Mouse (Mus musculus): ENCODE results near the gene Nkrf.
A peak's percentile ranks its signal among the peaks of the same experiment; 100 is the strongest.

The Nkrf gene

DNA sequence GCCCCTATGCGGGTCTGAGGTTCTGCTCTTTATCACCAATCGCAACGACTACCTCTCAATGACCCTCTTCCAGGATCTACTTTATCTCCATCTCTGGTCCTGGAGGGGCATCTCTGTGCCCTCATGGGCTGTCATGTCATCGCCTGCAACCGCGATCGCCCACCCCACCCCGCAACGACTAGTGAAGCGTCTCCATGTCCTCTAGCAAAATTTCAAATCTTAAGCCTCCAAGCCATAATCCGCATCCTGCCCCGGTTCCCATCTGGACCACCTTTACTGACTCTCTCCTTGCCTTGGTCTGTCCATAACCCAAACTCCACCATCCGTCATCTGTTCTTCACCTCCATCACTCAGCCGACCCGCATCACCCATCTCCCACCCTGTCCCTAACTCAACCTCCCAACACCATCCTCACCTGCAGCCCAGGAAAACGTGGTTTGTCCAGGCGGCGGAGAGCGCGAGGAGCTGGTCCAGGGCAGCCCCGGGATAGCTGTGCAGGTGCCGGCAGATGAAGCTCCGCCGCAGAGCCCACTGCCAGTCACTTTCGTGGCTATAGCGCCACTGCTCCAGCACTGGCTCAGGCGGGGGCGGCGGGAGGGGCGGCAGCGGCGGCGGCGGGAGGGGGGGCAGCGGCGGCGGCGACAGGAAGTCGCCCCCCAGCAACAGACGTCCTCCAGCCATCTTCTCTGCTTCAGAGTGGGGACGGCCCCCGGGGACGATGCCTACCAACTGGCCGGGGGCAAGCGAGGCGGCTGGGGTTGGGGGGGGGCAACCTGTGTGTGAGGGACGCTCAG, at the start of gene Nkrf:
TSS of gene Nkrf (minus strand) at position 579 of the 794 bp plus-strand sequence.
- peak; percentile 57 to 70 for DNase-seq

DNA sequence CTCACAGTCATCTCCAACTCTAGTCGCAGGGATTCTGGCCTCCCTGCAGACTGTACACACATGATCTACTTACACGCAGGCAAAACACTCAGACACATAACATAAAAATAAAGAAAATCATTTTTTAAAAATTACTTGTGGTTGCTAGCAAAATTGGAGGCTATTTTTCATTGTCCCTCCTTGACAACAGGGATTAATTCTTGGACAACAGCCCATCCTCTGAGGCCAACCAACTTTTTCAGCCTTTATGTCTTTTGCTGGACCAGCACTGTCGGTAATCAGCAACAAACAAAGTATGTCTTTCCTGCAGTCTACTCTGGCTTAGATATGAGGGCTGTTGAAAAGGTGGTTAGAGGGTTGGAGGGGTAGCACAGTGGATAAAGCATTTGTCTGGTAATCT, 38.4 kb upstream of the Nkrf start:
- no peak for DNase-seq

DNA sequence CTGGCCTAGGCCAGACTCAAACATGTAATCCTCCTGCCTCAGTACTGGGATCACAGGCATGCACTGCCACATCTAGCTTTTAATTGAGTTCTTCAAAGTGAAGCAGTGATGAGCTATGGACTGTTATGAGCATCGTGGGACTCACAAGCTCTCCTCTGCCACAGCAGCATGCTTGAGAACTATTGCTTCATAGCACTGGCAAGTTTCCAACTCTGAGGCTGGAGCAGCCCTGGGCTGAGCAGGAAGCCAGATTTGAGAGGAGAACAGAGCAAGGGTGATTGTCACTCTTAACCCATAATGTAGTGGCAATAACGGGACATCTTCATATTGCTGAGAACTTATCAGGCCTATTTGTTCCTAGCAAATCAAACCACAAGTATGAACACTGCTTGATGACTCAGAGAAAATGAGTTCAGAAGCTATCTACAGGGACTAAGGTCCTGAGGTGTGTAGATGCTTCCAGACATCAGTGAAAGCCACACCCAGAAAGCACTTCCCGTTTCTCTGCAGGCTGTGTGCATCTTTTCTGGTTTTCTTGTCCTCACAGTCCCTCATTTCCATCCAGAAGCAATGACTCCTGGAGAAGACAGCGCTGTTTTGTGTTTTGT, 37.2 kb upstream of the Nkrf start:
- peak; percentile 17 to 28 for DNase-seq

DNA sequence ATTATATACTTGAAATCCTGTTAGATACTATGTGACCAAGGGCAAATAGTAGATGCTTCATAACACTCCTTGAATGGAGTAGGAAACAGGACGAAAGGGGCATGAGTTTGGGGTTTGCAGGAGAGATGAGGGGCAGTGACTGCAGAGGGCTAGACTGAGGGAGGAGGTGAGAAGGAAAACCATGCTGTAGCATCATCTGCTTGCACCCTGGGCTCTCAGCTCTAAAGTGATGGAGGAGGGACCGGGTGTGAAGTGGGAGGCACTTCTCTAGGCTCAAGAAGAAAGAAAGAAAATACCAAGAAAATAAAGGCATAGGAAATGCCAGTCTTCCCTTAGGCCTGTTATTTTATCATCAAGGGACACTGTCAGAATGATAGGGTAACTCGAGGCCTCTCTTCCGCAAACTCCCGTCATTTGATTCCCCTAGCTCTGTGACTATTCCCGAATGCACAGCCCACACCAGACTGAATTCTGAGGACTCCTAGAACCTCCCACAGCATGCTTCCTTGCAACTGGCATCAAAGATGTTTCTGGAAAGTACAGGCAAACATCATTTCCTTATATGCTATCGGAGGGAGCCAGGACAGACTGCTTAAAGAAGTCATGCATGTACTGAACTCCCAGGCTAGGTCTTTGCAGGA, 32.7 kb upstream of the Nkrf start:
- DNase-seq = no peak

DNA sequence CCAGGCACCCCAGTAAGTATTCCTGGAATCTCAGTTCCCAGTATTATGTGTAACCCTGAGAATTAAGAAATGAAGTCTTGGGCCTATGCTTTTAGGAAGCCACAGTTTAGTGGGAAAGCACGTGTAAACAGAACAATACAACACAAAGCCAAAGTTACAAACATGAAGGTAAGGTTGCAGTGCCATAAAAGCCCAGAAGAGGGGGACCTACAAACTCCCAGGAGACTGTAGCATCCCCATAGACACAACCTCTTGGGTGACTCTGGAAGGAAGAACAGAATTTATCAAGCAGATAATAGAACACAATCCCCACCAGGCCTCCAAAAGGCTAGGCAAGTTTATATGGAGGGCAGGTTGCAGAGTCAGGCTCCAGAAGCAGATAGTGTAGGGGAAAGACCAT, 27.9 kb upstream of the Nkrf start:
- peak in 1 of 2 experiments; percentile 14 for DNase-seq

DNA sequence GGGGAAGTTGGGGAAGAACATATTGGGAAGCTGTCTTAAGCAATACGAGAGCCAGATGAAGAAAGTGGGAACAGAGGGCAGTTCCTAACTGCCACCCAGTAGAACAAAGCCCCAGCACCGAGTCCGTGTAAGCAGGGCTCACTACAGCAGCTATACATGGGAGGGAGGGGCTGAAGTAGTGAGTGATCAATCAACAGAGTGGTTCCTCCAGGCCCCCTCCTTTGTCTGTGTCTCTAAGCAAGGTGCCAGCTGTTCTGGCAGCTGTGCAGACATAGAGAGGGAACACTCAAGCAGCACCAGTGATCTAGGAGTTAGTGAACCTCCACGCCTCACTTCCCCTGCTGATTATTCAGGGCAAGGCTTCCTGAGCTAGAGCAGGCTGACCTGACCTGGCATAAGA, 27.0 kb upstream of the Nkrf start:
- DNase-seq = no peak

DNA sequence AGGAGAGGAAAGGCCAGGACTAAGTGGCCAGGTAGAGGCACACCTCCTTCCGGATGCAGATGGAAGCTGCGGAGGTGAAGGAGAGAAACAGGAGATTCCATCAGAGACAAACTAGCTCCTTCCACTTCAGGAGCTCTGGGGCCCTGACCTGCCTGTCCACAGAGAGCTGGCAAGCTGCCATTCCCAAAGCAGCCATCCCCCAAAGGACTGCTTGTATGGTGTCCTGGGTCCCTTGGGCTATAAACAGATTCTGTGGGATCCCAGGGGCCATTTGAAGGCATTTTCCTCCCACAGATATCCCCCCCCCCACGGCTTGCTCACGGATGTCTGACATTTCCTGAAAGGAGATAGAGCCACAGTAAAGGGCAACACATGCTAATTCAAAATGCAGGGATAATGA, 26.1 kb upstream of the Nkrf start:
- peak in 1 of 2 experiments; percentile 12 for DNase-seq

DNA sequence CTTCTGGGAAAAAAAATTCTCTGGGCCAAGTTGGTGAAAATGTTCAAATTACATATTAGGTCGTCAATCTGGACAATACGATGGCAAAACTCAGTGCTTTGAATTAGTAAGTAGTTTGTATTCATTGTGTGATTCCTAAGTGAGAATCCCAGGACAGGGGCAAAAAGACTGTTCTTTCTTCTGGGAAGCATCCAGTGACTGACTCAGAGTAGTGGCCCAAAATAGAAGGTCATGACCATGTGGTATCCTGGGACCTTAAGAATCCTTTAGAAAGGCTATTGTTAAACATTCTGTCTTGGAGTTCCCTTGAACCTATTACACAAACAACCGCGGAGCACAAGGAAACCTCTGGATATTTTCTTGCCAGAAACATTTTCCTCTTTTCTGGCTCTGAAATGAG, 18.6 kb upstream of the Nkrf start:
- no peak for DNase-seq

DNA sequence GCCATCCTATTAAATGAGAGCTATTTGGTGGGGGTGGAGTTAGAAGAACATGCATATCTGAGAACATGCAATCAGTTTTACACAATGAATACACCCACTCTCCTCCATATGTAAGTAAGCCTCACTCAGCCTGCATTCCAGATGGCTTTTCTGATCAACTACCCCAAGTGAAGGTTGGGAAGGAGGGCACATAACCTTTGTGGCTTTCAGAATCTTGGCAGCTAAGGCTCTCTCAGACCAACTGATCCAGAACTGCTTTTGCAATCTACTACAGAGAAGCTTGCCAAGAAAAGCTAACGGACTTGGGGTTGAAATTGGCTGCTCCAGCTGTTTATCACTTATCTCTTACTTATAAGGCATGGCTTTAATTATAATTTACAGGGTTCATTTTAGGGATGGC, 15.1 kb upstream of the Nkrf start:
- no peak for DNase-seq

DNA sequence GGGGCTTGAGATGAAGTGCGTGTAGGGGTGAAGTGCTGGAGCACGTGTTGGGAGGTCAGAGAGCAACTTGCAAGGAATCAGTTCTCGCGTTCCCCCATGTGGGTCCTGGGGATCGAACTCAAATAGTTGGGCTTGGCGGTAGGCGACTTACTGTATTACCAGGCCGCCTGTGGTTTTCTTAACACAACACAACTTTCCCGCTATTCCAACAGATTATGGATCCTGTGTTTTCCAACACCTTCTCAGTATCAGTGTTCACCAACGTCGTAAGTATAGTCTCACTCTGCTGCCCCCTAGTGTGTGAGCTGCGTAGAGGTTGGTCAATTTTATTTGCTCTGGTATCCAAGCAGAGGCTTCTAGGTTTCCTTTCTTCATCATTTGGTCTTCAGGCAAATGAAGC, 8.6 kb upstream of the Nkrf start:
- DNase-seq = peak; percentile 47 to 74

DNA sequence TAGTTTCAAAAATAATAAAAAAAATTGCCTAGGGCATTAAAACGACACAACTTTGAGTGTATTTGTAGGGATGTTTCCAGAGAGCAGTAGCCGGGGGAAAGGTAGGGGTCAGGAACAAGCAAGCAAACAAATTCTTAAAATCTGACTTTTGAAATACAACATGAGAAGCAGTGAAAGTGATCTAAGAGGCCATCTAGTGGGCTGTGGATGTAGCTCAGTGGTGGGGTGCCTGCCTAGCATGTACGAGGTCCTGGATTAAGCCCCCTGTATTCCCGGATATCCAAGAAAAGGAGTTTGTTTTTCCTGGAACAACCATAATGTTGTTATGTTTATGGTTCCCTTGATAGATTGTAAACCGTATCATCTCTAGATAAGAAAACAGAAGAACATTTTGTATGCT, 3.8 kb upstream of the Nkrf start:
- no peak for DNase-seq

DNA sequence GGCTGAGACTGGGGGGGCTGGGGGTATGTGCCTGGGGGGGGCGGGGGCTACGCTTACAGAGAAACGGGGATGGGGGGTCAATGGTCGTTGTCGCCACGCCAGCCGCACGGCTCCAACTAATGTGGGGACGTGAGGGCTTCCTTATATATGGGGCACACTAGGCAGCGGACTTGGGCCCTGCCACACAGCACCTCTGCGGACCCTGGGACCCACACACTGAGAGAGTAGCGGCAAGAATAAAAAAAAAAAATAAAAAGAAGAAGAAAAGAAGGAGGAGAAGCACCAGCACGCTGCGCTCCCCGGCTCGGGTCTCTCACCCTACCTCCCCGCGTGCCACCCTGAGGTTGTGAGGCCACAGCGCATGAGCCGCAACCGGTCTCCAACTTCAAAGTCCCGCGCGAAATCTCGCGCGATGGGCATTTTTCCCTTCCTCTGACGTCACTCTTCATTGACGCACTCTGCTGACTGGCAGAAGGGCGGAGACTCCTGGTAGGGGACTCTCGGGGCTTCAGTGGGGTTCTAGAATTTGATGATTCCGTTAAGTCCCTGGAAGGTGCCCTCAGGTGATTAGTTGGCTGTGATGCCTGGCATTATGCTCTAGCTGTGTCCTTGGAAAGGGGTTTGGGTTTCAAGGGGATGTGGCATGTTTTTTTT, 543 bp upstream of the Nkrf start:
- DNase-seq = peak; percentile 93 to 94

DNA sequence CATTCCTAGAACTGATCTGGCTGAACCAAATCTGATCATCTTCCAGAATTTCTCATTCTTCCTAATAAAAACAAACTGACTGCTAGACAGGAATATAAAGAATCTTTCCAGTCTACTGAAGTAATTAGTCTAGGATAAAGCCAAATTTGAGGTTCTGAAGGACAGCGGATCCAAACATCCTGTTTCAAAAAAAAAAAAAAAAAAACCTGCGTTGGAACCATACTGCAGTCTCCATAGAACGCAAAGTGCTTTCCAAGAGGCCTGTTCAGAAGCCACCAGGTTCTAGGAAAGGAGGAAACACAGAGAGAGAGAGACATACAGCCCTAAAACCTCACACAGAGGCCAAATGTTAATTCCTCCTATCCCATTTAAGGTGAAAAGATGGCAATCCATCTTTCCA, 1.0 kb downstream of the Nkrf start:
- no peak for DNase-seq

DNA sequence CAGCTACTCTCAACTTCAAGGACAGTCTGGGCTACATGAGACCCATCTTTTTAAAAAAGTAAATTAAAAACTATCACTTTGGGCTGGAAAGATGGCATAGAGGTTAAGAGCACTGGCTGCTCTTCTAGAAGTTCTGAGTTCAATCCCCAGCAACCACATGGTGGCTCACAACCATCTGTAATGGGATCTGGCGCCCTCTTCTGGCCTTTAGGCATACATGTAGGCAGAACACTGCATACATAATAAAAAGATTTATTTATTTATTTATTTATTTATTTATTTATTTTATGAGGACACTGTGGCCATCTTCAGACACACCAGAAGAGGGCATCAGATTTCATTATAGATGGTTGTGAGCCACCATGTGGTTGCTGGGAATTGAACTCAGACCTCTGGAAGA, 3.8 kb downstream of the Nkrf start:
- peak in 1 of 2 experiments; percentile 17 for DNase-seq

DNA sequence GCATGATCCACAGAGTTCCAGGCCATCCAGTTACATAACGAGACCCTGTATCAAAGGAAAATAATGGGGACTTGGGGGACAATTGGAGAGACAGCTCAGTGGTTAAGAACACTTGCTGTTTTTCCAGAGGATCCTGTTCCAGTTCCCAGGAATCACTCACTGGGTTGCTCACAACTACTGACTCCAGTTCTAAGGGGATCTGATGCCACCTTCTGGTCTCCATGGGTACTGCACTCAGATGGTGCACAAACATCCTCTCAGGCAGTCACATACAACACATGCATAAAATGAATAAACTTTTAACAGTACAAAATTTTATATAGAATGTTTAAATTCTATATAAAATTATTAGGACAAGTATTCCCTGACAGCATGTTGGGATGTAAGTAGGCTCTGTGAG, 18.0 kb downstream of the Nkrf start:
- DNase-seq = peak in 1 of 2 experiments; percentile 11

DNA sequence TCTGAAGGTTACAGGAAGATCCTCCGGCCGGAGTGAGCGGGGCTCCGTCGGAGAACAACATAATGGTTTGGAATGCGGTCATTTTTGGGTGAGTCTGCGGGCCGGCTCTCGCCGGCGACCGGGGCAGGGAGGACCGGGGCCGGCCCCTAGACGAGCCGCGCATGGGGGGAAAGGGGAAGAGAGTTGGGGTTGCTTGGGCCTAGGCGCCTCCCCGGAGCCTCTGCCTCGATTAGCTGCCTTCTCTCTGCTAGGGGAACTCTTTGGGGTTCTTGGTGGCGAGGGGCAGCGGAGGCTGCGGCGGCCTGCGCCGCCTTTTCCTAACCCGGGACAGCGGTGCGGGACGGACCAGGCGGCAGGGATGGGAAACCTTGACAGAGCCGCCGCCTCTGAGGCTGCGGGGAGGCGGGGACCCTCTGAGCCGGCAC, 28.0 kb downstream of the Nkrf start:
- no peak for DNase-seq

DNA sequence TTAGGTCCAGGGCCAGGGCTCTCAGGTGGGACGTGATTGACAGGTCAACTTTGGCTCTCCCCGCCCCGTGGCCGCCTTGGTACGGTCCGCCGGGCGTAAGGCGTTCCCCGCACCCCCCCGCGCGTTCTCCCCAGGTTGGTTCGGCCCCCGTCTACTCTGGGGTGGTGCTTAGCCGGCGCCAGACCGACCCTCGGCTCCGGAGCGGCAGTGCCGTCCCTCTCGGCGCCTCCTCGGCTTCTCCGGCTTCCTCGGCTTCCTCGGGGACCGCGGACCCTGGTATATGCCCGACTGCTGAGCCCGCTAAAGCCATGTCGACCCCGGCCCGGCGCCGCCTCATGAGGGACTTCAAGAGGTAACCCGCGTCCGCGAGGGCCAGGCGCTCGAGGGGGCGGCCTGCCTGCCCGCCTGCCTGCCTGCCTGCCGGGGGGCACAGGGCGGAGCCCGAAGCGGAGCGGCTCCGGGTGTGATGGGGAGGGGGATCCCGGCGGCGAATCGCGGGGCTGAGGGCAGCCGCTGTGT, 28.5 kb downstream of the Nkrf start:
- peak; percentile 90 to 95 for DNase-seq

DNA sequence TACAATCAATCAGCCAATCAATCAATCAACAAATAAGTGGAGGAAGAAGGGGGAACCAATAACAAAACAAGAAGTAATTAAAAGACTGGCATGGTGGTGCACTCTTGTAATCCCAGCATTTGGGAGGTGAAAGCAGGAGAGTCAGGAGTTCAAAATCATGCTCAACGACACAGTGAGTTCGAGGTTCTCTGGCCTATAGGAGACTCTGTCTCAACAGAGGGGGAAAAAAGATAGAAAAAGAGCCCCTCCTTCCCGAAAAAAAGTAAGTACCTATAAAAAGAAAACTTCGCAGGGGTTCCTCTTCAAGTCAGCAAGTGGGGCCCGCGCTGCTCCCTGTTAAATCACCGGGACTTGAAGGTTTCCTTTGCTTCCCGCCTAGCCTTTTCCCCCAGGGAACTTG, 28.9 kb downstream of the Nkrf start, which contains the start of the genes Ube2a and C330007P06Rik:
TSS of gene Ube2a (plus strand) at position 136 of the 400 bp plus-strand sequence.
TSS of gene C330007P06Rik (minus strand) at position 347 of the 400 bp plus-strand sequence.
- no peak for DNase-seq

DNA sequence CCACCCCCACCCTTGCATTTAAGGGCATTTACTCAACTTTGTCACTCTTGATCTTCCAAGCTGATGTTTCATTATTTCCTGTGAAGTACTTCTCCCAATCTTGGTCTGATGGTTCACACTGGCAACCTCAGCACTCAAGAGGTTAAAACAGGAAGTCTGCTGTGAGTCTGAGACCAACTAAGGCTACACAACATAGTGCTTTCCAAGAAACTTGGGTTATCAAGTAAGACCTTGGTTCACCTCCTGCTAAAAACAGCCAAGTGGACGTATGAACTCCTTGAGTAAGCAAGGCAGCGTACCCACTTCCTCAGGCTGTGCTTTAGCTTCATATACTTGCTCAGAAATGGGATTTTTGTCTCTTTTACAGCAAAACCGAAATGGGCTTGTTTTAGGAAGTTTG, 32.3 kb downstream of the Nkrf start:
- no peak for DNase-seq

DNA sequence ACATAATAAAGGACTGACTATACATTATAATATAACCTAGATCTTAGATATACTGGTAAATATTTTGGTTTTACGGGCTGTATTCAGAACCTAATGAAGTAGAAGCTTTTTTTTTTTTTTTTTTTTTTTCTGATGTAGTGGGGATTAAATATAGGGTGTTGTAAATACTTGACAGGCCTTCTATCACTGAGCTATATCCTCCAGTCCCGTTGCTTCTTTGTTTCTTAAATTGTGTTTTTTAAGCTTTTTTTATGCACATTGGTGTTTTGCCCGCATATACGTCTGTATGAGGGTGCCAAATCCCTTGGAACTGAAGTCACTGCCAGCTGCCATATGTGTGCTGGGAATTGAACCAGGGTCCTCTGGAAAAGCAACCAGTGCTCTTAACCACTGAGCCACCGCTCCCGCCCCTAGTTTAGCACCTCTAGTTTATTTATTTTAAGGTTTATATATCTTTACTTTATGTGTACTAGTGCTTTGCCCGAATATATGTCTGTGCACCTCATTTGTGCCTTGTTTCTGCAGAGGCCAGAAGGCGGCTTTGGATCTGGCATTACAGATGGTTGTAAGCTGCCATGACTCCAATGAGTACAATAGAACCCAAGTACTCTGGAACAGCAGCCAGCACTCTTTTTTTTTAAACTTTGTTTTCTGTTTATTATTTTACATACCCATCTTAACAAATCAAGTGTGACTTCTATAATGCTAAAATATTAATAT, 37.9 kb downstream of the Nkrf start:
- no peak for DNase-seq

DNA sequence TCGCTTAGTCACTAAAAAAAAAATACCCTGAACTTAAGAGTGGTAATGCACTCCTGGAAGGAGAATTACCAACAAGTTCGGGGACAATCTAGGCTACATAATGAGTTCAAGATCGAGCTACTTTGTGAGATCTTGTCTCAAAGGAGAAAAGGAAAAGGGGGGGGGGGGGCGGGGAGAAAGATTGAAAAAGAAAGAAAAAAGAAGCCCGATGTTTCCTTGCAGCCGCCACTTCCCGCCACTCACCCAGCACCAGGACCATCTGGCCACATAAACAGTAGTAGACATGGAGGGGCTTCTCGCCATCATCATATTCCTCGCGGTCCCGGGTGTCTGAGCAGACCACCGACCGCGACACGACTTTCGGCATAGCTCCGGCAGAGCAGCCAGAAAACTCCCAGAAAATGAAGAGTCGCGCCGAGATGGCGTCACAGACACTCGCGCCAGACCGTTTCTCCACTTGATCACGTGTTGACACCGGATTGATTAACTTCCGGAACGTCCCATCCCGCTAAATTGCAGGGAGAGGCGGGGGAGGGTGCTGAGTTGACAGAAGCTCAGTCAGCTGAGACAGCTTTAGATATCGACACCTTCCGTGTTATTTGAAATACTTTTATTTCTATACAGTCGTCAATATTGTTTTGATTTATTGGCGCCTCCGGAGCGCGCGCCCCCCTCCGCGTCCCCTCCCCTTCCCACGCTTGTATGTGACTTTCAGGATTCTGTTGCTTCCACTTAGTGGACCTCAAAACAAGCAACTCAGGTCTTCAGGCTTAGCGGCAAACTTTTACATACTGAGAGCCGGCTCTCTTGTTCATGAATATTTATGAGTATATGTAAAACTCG, 38.7 kb downstream of the Nkrf start:
- DNase-seq = peak; percentile 85 to 88
